Mouse (Mus musculus) kidney, adult 11 months (tissue): ENCODE measurements around the gene Cald1.

ENCODE experiments used
- DNase-seq: peaks from one replicate; pipeline ENCODE4 v3.0.0; 2022

Gene Cald1

DNA sequence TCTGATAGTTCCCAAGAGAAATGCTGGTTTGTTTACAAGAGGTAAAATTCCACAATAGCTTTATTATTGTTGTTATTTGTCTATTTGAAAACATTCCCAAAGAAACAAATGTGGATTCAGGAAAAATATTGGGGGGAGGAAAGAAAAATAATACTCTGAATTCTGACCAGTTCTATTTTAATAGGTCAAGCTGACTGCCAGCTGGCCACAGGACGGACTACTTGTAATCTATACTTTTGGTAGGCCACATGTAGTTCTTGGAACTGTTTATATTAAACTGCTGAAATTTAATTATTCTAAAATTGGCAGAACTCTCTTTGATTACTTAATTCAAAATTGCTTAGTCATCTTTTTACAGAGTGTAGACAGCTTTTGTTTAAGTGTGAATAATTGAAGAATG is 73.1 kb downstream of the Cald1 start:
- no peak for DNase-seq

DNA sequence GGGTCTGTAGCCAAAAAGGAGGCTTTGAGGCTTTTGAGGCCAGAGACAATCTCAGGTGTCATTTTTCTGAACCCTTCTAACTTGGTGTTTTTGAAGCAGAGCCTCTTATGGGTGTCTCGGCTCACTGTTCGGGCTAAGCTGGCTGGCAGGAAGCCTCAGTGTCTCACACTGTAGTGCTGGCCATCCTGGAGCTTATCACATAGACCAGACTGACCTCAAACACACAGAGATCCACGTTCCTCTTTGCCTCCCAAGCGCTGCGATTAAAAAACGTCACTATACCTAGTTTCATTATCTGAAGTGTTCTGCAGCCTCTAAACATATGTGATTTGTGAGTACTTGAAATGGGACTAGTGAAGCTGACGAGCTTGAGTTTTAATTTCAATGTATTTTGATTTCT is 76.1 kb downstream of the Cald1 start:
- no peak for DNase-seq

DNA sequence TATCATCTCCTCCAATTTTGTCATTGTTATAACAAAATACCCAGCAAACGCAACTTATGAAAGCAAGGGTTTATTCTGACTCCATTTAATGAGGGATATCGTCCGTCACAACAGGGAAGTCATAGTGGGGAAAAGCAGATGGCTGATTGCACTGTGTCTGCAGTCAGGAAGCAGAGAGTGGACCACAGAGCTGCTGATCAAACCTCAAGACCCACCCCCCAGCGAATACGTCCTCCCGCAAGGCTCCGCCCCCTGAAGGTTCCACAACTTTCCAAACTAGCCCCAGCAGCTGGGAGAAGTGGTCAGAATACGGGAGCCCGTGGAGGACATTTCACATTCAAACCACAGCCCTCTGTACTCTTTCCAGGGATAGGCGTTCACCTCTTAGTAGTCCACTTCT is 76.6 kb downstream of the Cald1 start:
- no peak for DNase-seq

DNA sequence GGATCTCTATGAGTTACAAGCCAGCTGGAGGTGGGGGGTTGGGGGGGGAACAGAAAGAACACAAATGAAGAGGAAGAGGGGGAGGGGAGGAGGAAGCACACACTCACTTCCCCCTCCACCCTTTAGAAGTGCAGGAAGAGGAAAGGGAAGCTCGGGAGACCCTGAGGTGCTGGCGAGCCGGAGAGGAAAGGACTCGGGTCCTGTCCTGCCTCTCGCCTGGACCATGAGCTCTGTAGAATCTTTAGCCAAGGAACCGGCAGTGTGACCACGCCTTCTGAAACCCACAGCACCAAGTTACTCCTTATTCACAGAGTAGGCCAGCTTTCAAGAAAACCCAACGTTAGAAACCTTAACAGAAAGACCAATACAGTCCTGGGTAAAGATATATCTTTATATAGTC is 83.8 kb downstream of the Cald1 start:
- DNase-seq = no peak

DNA sequence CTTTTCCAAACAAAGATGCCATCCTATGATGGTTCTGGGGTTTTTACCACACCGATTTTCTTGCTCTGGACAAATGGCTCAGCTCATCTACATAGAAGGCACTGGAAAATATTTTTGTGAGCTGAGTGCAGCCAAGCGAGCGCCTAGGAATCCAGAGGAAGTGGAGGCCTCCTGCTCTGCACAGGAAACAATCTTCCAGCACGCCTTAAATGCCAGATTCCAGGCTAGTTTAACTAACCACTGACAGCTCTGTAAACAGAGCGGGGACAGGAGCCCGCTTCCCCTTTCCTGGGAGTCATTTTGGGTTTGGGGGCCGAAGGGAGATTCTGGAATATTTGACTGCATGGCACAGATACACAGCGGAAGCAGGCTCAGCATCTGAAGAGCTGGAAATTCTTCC is 86.6 kb downstream of the Cald1 start:
- DNase-seq = peak; percentile 28

DNA sequence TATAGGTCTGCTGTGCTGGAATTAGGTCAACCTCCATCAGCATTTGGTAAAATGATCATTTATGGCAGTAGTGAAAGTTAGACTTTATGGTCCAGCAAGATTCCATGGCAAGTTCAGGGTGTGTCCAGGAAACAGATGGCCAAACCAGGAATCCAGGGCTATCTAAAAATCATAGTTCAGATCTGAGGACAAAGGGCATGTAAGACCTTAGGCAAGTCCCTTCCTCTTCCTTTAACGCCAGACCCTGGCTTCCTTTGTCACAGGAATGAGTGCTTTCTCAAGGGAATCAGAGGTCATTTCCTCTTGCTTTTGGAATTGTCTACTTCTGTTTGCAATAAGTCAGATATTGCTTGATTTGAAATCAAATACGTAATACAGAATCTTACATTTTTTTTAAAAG is 90.7 kb downstream of the Cald1 start:
- DNase-seq = peak; percentile 53

DNA sequence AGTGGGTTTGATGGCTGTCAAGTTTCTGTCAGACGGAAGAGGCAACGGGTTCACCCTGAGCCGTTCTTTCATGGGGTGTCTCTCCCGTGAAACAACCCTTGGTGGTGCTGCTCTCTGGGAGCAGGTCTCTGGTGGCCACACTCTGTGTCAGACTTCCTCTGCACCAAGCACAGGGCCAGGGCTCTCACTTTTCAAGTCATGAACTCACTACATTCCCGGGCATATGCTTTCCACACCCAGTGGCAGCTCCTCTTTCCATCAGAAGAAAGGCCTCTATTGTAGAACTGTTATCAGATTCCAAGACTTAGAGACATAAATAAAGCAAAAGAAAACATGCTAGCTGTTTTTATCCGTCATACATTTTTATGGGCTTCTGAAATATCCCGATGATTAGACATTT is 93.1 kb downstream of the Cald1 start:
- DNase-seq = no peak

DNA sequence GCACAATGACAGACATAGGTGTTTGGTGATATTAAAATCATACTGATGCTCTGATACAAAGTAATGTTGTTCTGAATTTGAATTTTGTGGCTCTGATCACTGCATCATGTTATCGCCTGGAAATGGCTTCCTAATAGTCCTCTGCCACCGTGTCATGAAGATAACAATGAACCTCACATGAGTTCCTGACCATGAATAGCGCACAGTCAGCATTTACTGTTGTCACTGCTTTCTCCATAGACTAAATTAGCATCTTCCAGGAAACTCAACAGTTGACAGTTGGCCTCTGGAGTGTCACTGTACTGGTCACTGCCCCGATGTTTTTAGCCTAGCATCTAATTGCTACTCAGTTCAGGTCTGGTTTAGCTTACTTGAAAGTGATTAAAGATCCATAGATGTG is 95.8 kb downstream of the Cald1 start:
- no peak for DNase-seq

DNA sequence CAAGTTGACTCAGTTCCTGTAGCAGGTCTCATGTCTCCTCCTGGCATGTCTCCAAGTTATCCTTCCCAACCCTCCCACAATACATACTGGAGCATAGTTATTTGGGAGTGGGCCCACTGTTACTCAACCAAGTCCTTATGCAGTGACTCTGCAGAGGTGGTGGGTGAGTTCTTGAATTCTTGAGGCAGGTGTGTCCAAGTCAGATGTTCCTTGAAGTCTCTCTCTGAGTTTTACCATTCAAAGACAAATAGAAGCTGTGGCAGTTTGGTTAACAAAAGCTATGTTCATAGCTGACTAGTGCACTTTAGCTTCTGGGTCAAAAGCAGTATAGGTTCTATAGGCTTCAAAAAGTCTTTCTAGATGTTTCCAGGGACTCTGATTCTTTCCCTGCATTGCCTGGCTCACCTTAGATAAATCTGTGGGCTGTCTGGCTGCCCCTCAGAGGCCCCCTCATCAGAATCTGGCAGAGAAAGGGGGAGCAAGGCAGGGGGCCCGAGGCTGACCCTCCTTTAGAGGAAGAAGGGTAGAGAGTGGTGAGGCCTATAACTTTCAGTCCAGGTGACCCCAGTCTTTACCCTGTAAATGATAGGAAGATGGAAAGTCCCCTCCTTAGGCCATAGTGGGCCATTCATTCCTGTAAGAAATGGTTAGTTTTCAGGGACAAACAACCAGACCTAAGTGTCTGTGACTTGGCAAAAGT is 105.3 kb downstream of the Cald1 start:
- DNase-seq = no peak

DNA sequence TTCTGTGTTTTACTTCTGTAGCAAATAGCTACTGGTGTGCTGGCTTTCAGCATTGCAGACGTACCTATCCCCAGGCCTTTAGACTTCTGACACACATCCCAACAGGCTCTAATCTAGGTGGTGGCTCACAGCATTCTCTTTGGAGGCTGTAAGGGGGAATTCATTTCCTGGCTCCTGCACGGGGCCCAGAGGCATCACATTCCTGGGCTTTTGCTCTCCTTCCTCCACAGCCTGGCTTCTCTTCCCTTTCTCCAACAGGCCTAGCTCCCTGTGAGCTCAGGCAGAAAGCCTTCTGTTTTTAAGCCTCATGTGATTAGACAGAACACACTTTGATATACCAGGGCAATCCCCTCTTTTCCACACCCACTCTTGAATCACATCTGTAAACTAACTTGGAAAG is 109.2 kb downstream of the Cald1 start:
- no peak for DNase-seq

DNA sequence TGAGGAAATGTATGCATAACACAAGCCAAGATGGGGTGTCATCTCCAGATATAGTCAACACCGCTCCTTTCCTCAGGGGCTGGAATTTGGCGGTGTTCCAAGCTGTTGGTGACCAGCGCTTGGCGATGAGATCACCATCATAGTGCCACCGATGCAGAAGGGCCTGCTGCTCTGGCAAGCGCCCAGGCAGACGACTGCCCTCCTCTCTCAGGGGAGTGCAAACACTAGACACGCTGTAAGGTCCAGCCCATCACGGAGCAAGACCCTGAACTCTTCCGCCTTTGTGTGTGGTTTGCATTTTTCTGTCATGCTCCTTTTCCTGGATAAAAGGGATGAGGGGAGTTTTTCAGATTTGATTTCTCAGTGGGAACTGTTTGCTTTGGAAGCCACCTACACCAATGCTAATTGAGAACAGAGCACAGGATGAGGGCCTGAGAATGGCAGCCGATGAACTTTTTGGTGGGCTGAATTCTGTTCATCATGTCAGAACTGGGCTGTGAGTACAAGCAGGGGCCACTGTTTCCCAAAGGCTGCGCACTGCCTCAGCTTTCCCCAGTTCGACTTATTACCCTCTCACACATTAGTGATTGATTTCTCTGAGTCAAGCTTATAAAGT is 110.5 kb downstream of the Cald1 start:
- peak; percentile 26 for DNase-seq

DNA sequence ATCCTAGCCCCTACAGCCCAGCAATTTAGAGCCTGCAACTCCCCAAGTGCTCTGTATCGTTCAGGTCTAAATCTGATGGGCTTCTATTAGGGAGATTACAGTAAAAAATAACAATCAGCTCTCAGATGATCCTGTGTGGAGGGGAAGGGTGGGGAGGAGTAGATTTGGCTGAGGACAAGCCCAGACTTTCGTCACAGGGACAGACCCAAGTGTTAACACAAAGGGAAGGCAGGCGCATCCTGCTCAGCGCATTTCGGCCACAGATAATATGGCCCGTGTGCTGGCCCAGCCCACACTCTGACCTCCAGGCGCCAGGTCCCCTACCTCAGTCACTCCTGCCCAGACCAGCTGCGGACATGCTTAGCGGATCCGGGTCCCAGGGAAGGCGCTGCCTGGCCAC is 111.0 kb downstream of the Cald1 start:
- DNase-seq = peak; percentile 40

DNA sequence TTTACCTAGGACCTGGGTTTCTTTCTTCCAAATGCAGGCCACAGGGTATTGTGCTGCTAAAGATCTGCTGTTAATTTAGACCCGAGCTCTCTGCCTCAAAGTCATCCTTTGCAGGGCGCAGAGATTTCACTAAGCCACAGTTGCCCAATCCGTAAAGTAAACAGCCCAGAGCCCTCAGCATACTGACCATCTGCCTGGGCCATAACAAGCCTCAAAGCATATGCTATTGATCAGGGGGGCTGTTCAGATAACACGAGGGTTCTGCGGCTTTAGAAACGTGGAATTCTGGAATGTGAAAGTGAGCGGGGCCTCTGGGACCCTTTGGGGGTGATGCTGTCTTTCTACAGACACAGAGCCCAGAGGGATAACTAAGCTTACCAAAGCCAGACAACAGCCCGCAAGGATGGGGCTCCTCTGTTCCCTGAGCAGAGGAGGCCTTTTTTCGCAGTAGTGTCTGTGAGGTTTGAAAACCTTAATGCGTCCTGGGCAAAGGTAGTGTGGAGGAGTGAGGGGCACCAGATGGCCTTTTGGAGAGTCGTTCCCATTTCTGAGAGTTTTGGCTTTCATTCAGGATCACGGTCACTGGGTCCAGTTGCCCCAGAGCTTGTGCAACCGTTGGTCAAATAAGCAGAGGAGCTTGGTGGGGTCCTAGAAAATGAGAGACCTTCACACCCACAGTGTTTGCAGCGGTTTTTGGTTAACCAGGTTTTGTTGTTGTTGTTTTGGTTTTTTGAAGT is 111.8 kb downstream of the Cald1 start:
- no peak for DNase-seq

DNA sequence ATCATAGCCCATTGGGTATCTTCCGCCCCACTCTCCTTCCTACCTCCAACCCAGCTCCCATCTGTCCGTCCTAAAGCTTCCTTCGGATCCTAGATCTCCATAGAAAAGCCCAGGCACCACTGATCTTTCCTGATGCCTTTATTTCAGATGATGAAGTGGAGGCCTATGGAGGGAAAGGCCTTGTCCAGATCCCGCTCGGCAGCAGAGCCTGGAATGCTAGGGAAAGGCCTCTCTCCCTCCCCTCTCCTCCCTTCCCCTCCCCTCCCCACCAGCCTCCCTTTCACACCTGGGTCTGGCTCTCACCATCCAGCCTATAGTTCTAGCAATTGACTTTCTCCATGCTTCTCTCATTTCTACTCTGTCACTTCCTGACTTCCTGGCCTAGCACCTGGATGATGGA is 112.5 kb downstream of the Cald1 start:
- DNase-seq = no peak

DNA sequence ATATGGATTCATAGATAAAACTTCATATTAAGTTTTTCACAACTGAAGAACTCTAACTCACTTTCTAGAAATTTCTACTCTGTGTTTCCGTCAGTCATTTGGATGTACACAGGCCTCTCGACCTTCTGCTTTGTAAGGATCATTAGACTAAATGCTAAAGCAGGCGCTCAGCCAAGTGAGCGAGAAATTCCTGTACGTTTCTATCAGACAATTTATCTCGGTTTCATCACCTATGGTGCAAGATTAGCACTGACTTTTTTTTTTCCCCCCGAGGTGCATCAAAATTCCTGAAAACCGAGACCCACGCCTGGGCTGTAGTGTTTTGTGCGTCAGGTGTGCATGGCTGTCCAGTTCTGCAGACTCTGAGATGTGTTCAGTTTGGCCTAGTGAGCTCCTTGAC is 113.3 kb downstream of the Cald1 start:
- DNase-seq = no peak

DNA sequence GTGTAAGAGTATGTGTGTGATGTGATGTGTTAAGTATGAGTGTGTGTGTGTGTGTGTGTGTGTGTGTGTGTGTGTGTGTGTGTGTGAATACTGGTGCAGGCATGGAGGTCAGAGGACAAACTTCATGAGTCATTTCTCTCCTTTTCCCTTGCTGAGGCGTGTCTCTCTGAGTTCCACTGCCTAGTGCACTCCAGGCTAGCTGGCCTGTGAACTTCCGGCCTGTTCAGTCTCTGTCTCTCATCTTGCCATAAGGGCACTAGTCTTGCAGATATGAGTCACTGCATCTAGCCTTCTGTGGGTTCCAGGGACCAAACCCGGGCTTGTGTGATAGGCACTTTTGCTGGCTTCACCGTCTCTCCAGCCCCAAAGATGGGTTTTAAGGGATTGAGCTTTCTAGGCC is 114.9 kb downstream of the Cald1 start:
- DNase-seq = no peak

DNA sequence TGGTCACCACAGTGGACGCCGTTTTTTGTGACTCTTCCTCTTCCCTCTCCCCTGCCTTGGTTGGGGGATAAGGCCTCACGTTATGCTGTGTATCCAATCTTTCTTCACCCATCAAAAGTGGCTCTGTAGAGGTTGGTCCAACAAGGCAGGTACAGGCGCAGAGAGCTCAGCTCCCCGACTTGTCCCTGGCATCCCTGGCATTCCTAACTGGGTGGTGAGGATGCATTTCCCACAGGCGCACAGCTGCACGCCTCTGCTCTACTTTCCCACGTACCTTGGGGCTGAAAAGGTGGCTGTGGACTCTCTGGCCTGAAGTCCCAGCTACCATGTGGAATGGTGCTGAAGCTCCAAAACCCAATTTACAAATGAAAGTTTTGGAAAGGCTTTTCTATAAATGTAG is 115.5 kb downstream of the Cald1 start:
- no peak for DNase-seq

DNA sequence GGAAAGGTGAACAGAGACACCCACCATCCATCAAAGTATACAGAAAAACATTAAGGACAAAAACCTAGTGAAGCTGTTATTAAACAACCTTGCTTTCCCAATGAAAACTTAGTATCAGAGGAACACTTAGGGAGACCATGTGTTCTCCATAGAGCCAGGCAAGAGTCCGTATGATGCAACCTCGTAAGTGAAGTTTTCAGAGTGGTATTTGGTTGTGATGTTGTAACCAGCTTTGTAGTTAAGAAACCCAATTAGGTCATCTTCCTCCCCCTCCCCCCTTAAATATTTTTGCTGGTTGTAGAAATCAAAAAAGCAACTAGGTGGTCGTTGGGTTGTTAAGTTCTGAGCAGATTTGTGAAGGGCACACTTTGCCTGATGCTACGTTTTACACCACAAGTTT is 116.3 kb downstream of the Cald1 start:
- no peak for DNase-seq

DNA sequence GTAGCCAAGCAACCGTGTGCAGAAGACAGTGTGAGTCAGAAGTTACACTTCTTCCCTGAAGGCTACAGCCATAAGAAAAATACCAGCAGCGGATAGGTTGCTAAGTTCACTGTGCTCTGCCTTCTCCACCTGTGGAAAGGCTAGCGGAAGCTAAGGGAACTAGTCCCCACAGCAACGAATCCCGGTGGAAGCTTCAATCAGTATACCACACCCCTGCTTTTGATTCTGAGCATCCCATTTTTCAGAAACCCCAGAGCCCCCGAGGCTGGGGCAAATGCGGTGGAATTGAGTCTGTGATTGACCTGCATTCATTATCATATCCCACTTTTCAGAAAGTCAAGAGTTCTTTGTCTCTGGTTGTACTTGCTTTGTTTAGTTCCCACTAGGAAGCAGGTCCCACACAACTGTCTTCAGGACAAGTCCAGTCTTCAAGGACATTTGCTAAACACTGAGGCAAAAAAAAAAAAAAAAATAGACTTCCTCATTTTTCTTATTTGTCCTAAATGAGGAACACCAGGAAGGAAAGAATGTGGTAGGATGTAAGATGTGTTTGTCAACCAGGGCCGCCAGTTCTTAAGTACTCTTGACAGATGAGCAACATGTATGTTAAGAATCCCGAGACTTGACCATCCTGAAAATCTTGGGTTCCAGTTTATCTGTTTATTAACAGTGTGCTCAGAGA is 118.0 kb downstream of the Cald1 start:
- no peak for DNase-seq

DNA sequence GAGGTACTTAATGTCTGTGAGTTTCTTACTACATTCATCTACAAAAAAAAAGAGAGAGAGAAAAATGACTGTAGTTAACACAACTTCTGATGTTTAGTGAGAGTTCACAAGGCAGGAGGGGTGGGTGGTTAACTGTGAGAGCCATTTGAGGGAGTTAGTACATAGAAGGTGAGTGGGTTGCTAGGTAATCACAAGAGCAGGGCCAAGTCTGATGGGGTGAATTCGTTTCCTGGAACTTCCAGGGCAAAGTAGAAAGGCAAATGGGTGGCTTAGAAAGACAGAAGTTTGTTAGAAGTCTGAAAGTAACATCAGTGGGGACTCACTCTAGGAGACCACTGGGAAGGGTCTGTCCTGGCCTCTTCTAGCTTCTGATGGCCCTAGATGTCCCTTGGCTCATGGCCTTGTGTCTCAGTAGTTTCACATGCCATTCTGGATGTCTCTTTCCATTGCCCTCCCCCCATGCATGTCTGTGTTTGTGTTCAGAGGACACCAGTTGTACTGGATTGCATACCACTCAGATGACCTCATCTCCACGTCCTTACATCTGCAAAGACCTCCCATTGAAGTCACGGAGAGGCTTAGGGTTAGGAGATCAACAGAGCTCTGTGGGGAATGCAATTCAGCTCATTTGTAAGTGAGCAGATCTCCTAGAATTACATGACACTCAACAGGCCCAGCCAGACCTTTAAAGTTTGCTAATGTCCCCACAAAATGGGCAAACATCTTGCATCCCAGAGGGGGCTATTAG is 118.8 kb downstream of the Cald1 start:
- DNase-seq = no peak

DNA sequence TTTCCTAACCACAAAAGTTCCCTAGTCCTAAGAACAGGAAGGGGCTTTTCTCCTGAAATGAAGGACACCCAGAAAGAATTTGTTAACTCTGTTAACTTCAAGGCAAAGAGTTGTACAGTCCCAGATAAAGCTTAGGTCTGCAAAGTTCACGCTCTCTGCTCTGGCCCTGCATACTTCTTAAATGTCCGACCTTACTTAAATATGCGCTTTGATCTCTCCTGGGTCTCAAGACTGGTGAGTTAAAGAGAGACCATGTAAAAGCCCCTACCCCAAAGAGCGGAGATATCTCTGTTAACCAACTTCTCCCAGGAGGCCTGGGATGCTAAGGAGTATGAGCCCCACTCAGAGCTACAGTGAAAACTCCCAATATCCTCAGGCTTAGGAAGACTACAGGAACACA is 119.4 kb downstream of the Cald1 start:
- no peak for DNase-seq

DNA sequence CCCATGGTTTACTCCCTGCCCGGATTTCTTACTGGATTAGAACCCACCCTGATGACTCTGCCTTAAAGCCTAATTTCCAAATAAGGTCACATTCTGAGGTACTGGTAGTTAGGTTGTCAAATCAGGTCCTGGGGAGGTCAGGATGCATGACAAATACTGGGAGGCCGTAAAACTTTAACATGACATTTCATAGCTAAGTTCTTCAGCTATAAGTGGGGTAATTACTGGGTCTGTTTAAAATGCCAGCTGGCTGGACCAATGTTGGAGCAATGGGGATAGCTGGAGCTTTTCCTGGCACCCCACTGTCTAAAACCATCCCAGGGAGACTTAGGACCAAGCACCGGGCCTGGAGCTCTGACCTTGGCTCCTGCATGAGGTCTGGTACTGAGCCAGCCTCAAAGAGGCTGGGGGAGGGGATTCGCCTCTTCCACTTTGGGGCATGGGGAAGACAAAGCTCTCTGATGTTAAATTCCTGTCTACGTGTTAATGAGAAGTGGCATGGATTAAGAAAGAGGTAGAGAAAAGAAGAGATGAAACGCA is 120.9 kb downstream of the Cald1 start:
- DNase-seq = no peak

DNA sequence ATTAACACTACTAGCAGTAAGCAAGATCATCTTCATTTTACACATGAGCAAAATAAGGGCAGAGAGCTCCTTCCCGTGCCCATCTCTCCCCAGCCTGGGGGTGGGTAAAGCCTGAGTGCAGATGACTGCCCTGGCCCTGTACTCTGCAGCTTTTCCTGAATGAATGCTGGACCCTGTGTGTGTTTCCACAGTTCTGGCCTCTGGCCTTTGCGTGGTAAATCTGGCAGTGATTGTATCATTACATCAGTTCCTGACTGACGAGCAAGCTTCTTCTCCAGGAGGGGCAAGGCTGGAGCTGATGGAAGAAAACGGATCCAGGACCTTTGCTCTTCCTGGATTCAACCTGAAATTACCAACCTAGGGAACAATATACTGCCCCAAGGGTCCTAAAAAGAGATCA is 122.1 kb downstream of the Cald1 start:
- DNase-seq = no peak
